Mouse (Mus musculus) adrenal gland, adult 8-10 months (tissue): ENCODE measurements around the gene Tedc1. TPM values are rescaled to one million over a fixed set of nuclear protein-coding genes. Genes with fewer than 3 reads are reported as not detected.
A peak's percentile ranks its signal among the peaks of the same experiment; 100 is the strongest.

ENCODE experiments used
- DNase-seq: peaks from one replicate; pipeline ENCODE4 v3.0.0; 2022
- total RNA-seq, 4 experiments: library from RNA; stranded (reverse); gene quantifications; 2 replicates each; pipeline ENCODE4 v1.2.4; 2022

Gene Tedc1
- total RNA-seq, 4 experiments from 2014 or later = 0.87 to 1.8 (median 1.5) TPM

DNA sequence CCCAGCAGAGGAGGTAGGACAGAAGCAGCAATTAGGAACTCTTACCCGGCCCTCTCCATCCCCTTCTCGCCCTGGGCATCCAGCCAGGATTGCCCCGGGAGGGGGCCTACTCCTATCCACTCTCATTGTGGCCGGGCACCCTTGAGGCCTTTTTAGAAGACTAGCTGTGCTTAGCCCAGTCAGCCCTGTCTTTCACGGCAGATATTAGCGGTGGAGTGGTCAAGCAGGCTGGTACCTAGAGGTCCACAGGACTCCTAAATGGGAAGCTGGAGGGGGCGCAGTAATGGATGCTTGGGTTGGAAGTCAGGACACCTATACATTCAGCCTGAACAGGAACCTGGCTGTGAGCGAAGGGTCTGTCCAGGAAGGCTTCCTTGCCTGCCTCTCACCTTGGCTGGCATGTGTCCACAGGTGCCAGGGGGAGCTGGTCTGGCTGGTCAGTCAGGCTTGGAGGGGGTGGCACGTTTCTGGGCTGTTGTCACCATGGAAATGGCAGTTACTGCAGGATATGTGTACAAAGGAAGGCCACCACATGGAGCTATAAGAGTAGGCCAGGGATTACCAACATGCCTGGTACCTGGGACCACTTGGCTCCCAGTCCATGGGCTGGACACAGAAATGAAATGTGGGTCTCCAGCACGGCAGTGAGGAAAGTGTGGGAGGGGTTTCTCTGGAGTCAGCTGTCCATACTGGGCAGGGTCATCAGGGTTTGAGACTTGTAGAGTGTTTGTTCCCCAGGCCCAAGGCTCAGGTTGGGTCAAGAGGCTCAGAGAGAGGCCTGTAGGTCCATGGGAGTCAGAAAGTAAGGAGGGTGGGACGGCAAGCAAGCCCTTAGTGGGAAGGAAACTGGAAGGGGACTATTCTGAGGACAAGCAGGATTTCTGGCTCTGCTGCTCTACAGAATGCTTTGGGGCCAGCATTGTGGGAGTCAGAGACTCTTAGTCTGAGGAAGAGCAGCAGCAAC, 17.0 kb upstream of the Tedc1 start:
- no peak for DNase-seq

- peak; percentile 78 for DNase-seq
Observed at GRCm38 (mm10) chr12:113139908-113140615, 16.2 kb upstream of the Tedc1 start, which contains the start of gene Crip2. Crip2 (plus strand) TSS chr12:113140236.

GRCm38 (mm10) chr12:113140616-113141411, 15.4 kb upstream of the Tedc1 start:
- peak; percentile 66 for DNase-seq

- no peak for DNase-seq
Observed at GRCm38 (mm10) chr12:113141531-113141973, 14.7 kb upstream of the Tedc1 start.

- DNase-seq = peak; percentile 60
Observed at GRCm38 (mm10) chr12:113142021-113142975, 13.9 kb upstream of the Tedc1 start.

GRCm38 (mm10) chr12:113143164-113143563, 13.1 kb upstream of the Tedc1 start:
- DNase-seq = no peak

DNA sequence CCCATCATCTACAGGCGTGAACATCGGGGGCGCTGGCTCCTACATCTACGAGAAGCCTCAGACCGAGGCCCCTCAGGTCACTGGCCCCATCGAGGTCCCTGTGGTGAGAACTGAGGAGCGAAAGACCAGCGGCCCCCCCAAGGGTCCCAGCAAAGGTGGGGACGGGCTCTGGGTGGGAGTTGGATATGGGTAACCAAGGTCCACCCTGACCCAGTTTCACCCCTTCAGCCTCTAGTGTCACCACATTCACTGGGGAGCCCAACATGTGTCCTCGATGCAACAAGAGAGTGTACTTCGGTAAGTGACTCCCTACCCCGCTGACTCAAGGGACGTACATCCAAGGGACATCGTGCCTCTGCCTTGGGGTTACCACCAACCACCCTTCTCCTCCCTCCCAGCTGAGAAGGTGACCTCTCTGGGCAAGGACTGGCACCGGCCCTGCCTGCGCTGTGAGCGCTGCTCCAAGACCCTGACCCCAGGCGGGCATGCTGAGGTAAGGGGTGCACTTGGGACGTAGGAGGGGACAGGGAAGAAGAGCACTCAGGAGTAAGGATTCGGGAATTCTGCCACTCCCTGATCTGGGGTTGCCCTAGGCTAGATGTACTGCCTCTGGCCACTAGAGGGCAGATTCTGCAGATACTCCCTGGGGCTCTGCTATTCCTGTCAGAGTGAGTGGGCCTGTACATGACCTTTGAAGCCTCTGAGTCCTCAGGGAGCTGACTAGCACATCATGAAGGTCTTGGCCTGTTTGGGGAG, 12.0 kb upstream of the Tedc1 start:
- no peak for DNase-seq

DNA sequence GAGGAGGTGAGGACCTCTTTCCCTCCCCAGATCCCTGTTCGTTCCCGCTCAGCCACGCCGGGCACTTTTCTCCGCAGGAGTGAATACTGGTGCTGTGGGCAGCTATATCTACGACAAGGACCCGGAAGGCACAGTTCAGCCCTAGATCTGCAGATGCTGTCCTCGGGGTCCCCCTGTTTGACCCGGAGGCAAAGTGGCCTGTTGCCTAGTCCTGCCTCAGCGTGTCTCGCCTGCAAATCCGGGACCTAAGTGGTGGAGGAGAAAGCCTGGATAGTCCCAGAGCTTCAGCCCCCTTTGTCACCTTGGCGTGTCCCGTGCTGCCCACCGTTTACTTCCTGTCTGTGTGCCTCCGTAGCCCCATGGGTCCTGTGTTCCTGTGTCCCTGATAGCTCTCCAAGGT, 11.3 kb upstream of the Tedc1 start:
- DNase-seq = no peak

GRCm38 (mm10) chr12:113145591-113145990, 10.6 kb upstream of the Tedc1 start:
- no peak for DNase-seq

DNA sequence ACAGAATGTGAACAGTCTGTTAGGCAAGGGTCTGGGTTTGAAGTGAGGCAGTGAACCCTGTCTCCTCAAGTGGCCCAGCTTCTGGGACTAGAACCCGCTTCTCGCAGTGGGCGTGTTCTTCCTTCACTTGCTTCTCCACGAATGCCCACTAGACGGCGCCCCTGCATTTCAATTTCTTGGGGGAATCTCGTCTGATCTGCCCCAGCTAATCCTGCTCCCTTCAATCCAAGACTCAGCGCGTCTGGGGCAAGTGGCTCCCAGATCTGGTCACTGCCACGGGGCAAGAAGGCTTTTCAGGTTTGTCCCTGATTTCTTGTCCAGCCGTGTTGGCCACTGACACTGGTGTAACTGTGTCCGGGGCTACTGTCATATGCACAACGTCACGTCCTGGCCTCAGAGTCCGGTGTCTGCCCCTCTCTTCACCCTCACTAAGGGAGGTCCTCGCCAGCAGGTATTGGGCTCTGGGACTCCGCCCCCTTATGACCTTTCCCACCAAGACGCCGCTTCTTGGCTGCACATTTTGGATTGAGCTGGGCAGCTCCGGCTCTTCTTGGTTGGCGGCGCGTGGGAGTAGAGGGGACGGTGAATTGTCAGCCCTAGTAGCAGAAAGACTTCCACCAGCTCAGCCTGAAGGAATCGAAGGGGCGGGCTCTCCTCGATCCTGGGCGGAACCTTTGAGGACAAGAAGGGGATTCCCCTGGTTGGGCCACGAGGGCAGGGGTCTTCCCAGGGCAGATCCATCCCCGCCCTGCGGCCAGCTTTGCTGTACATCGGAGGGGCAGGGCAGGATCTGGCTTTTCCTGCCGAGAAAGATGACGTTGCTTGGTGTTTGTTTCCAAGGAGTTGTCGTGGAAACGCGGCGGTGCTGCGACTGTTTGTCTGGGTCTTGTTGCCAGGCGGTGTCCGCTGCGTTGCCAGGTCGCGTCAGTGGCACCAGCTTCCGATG, 9.8 kb upstream of the Tedc1 start, which contains the start of gene Crip1:
Gene Crip1 (plus strand): TSS at position 205 of the 946 bp plus-strand sequence.
- DNase-seq = peak; percentile 79

GRCm38 (mm10) chr12:113147481-113147880, 8.7 kb upstream of the Tedc1 start:
- no peak for DNase-seq

- DNase-seq = no peak
Observed at GRCm38 (mm10) chr12:113148381-113149035, 7.7 kb upstream of the Tedc1 start.

- no peak for DNase-seq
Observed at GRCm38 (mm10) chr12:113149341-113149740, 6.9 kb upstream of the Tedc1 start.

- no peak for DNase-seq
Observed at GRCm38 (mm10) chr12:113149896-113150295, 6.3 kb upstream of the Tedc1 start.

- DNase-seq = no peak
Observed at GRCm38 (mm10) chr12:113150591-113150990, 5.6 kb upstream of the Tedc1 start.

GRCm38 (mm10) chr12:113151046-113151445, 5.2 kb upstream of the Tedc1 start:
- no peak for DNase-seq

DNA sequence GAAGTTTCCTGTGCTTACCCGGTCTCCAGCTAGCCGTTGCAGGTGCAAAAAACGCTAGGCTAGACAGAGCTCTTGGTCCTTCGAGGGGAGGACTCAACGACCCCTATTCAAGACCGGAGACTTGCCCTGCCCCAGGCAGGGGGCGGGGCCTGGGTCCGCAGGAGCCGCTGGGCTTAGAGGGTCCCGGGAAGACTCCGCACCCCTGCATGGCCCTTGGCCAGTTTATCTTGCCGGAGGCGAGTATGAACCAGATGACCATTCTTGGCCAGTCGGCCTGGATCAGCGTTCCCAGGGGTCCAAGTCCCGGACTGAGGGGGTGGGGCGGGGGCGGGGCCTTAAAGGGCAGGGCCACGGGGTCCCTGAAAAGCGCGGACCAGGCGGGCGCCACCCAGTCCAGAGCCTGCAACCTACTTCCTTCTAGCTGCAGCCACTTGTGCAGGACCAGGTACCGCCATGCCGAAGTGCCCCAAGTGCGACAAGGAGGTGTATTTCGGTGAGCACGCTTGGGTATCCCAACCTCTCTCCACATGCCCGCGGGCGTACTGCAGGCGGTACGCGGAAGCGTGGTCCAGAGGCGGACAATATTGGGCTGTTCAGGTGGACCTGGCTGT, 4.5 kb upstream of the Tedc1 start:
- no peak for DNase-seq

DNA sequence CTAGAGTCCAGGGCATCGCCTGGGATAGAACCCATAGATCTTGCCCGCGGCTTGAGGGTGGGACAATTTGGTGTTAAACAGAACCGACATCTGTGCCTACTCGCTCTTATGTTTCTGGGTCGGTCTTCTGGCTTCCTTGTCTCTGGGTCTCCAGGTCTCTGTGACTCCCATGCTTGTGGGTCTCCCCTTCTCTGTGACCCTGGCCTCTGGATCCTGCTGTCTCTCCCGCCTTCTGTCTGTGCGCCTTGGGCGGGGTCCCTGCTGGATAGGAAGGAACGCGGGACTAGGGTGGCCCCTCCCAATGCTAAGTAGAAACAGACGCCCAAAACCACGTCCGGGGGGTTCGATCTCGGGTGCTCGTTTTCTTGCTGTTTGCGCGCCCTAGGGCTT, 4.0 kb upstream of the Tedc1 start:
- no peak for DNase-seq
